Mouse (Mus musculus): ENCODE results near the gene Cyth2. TPM values are rescaled to one million over a fixed set of nuclear protein-coding genes. Genes with fewer than 3 reads are reported as not detected.

The Cyth2 gene
- total and polyA plus RNA-seq, 3 experiments: 18.5 to 85.5 (median 40.9) TPM

GRCm38 (mm10) chr7:45784524-45785372 lies 29.6 kb downstream of the Cyth2 start, which contains the start of gene Sult2b1:
Gene Sult2b1, minus strand, starts transcription at chr7:45784669.
- Histone ChIP-seq H3K4me3 (ENCODE audit: low read depth, low read length) (peak within 1 kb of the TSS; percentile 14; the same call in 1 of the 2 replicates), H3K27me3 (ENCODE audit: insufficient read depth, low read length) (peaks cover 60% of the 10 kb centered on the region), H3K4me1 (ENCODE audit: insufficient read depth, low read depth, low read length) (peaks cover 5% of the 10 kb centered on the region; the same call in 1 of the 2 replicates), H3K9me3 (replicated peaks) (no peaks in the 10 kb centered on the region), H3K36me3 (replicated peaks) (no peaks in the 10 kb centered on the region)
- ATAC-seq (ENCODE audit: extremely low read depth, insufficient number of reproducible peaks, low FRiP score, poor library complexity, severe bottlenecking) (no peak), DNase-seq (ENCODE audit: low spot score) (no peak)
- no peak for TF ChIP-seq TAL1 (conservative IDR thresholded peaks at IDR 0.05; ENCODE audit: low read depth, low read length)
- TF ChIP-seq GATA1 (IDR thresholded peaks at IDR 0.05; ENCODE audit: borderline replicate concordance, low read length): no peak
- no peak for TF ChIP-seq CTCF (IDR thresholded peaks at IDR 0.05; ENCODE audit: low read depth, low read length)
- TF ChIP-seq GATA2 (IDR thresholded peaks at IDR 0.05; ENCODE audit: borderline replicate concordance, low read depth, low read length): no peak
- TF ChIP-seq POLR2AphosphoS5 (IDR thresholded peaks at IDR 0.05; ENCODE audit: insufficient replicate concordance, low read depth, low read length): no peak

DNA sequence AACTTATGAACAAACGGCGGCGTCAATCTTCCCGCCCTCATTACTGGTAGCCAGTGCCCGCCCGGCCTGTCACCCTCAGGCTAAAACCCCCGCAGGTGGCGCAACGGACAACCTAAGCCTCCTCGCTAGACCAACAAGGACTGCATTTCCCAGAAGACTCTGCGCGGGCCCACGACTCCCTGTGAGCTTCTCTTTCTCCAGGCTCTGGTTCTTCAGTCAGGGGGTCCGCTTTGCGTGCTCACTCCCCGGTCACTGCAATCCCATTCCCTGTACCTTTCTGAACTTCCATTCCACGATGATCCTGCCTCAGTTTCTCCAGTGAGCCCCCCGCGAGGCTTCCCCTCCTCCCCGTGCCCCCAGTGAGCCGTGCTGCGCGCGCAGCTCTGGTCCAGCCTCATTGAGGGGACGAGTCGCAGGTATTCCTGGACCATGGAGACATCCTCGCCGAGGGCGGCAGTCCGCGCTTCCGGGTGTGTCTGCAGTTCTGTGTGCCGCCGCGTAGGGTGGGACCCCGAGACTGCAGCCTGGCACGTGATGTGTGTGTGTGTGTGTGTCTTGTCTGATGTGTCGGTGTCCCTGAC lies 30.8 kb downstream of the Cyth2 start, which contains the start of gene Lmtk3:
Gene Lmtk3 (plus strand): TSS at position 228 of the 581 bp plus-strand sequence.
- TF ChIP-seq GATA1 (IDR thresholded peaks at IDR 0.05; ENCODE audit: borderline replicate concordance, low read length) (no peak), CTCF (IDR thresholded peaks at IDR 0.05; ENCODE audit: low read depth, low read length) (no peak), TAL1 (conservative IDR thresholded peaks at IDR 0.05; ENCODE audit: low read depth, low read length) (no peak), GATA2 (IDR thresholded peaks at IDR 0.05; ENCODE audit: borderline replicate concordance, low read depth, low read length) (no peak), POLR2AphosphoS5 (IDR thresholded peaks at IDR 0.05; ENCODE audit: insufficient replicate concordance, low read depth, low read length) (no peak)
- DNase-seq (ENCODE audit: low spot score) (no peak), ATAC-seq (ENCODE audit: extremely low read depth, insufficient number of reproducible peaks, low FRiP score, poor library complexity, severe bottlenecking) (no peak)
- Histone ChIP-seq H3K4me1 (ENCODE audit: insufficient read depth, low read depth, low read length) (peaks cover 9% of the 10 kb centered on the region; the same call in 1 of the 2 replicates), H3K4me3 (ENCODE audit: low read depth, low read length) (peak within 1 kb of the TSS; percentile 14; the same call in 1 of the 2 replicates), H3K9me3 (replicated peaks) (no peaks in the 10 kb centered on the region), H3K36me3 (replicated peaks) (no peaks in the 10 kb centered on the region), H3K27me3 (ENCODE audit: insufficient read depth, low read length) (peaks cover 63% of the 10 kb centered on the region)

GRCm38 (mm10) chr7:45782271-45782670 lies 32.1 kb downstream of the Cyth2 start:
- Histone ChIP-seq H3K36me3 (replicated peaks) (no peaks in the 10 kb centered on the region), H3K4me3 (ENCODE audit: low read depth, low read length) (no peak overlapping the region), H3K27me3 (ENCODE audit: insufficient read depth, low read length) (peaks cover 52% of the 10 kb centered on the region), H3K9me3 (replicated peaks) (no peaks in the 10 kb centered on the region), H3K4me1 (ENCODE audit: insufficient read depth, low read depth, low read length) (peaks cover 9% of the 10 kb centered on the region; the same call in 1 of the 2 replicates)
- DNase-seq (ENCODE audit: low spot score) (no peak), ATAC-seq (ENCODE audit: extremely low read depth, insufficient number of reproducible peaks, low FRiP score, poor library complexity, severe bottlenecking) (no peak)
- TF ChIP-seq GATA1 (IDR thresholded peaks at IDR 0.05; ENCODE audit: borderline replicate concordance, low read length) (no peak), GATA2 (IDR thresholded peaks at IDR 0.05; ENCODE audit: borderline replicate concordance, low read depth, low read length) (no peak), POLR2AphosphoS5 (IDR thresholded peaks at IDR 0.05; ENCODE audit: insufficient replicate concordance, low read depth, low read length) (no peak), TAL1 (conservative IDR thresholded peaks at IDR 0.05; ENCODE audit: low read depth, low read length) (no peak), CTCF (IDR thresholded peaks at IDR 0.05; ENCODE audit: low read depth, low read length) (no peak)

DNA sequence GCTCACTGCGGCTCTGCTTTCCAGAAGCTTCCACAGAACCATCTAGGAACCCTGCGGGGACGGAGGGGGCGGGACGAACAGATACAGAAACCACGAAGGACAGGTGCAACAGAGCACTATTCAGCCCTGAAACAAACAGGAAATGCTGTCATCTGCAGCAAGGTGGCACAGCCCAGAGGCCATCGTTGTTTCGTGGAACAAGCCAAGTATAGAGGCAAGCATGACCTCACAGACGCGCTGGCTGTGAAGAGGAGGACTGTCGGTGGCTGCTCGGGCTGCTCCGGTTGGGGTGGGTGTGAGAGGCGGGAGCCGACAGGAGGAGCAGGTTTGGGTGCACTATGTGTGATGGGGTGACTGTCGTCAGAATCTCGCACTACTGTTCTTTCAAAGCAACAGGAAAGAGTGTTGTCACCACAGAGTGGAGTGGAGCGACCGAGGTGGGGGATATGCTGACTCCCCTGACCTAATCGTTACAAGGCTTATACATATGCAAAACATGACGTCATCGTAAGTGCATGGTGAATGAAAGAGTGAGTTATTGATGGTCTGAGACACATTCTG lies 35.2 kb downstream of the Cyth2 start:
- TF ChIP-seq GATA2 (IDR thresholded peaks at IDR 0.05; ENCODE audit: borderline replicate concordance, low read depth, low read length) (no peak), TAL1 (conservative IDR thresholded peaks at IDR 0.05; ENCODE audit: low read depth, low read length) (no peak), CTCF (IDR thresholded peaks at IDR 0.05; ENCODE audit: low read depth, low read length) (no peak), POLR2AphosphoS5 (IDR thresholded peaks at IDR 0.05; ENCODE audit: insufficient replicate concordance, low read depth, low read length) (no peak), GATA1 (IDR thresholded peaks at IDR 0.05; ENCODE audit: borderline replicate concordance, low read length) (no peak)
- DNase-seq (ENCODE audit: low spot score) (no peak), ATAC-seq (ENCODE audit: extremely low read depth, insufficient number of reproducible peaks, low FRiP score, poor library complexity, severe bottlenecking) (no peak)
- Histone ChIP-seq H3K4me1 (ENCODE audit: insufficient read depth, low read depth, low read length) (peaks cover 9% of the 10 kb centered on the region; the same call in 1 of the 2 replicates), H3K4me3 (ENCODE audit: low read depth, low read length) (no peak overlapping the region), H3K9me3 (replicated peaks) (no peaks in the 10 kb centered on the region), H3K27me3 (ENCODE audit: insufficient read depth, low read length) (peaks cover 25% of the 10 kb centered on the region), H3K36me3 (replicated peaks) (no peaks in the 10 kb centered on the region)

DNA sequence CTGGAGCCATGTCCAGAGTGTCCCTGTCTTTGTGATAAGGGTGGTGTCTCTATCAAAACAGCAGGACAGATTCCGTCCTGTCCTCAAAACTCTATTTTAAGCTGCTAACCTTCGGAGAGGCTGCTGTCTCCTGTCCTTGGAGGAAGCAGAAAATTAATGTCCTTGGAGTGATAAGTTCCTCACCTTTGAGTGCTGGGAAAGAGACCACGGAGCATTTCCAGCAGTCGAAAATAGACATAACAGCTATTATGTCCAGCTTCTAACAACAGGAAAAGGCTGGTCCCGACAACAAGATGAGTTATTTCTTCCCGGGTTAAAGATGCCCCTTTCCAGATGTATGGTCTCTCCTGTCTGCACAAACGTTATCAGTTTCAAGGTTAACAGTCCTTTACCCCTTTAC lies 39.1 kb downstream of the Cyth2 start:
- Histone ChIP-seq H3K36me3 (replicated peaks) (no peaks in the 10 kb centered on the region), H3K9me3 (replicated peaks) (no peaks in the 10 kb centered on the region), H3K4me3 (ENCODE audit: low read depth, low read length) (no peak overlapping the region), H3K27me3 (ENCODE audit: insufficient read depth, low read length) (peaks cover 16% of the 10 kb centered on the region), H3K4me1 (ENCODE audit: insufficient read depth, low read depth, low read length) (peaks cover 4% of the 10 kb centered on the region; the same call in 1 of the 2 replicates)
- DNase-seq (ENCODE audit: low spot score) (no peak), ATAC-seq (ENCODE audit: extremely low read depth, insufficient number of reproducible peaks, low FRiP score, poor library complexity, severe bottlenecking) (no peak)
- TF ChIP-seq GATA2 (IDR thresholded peaks at IDR 0.05; ENCODE audit: borderline replicate concordance, low read depth, low read length): no peak
- no peak for TF ChIP-seq GATA1 (IDR thresholded peaks at IDR 0.05; ENCODE audit: borderline replicate concordance, low read length)
- no peak for TF ChIP-seq POLR2AphosphoS5 (IDR thresholded peaks at IDR 0.05; ENCODE audit: insufficient replicate concordance, low read depth, low read length)
- no peak for TF ChIP-seq CTCF (IDR thresholded peaks at IDR 0.05; ENCODE audit: low read depth, low read length)
- no peak for TF ChIP-seq TAL1 (conservative IDR thresholded peaks at IDR 0.05; ENCODE audit: low read depth, low read length)
